Mouse (Mus musculus) MEL (cell line): ENCODE measurements around the gene Kdm4a. TPM values are rescaled to one million over a fixed set of nuclear protein-coding genes. Genes with fewer than 3 reads are reported as not detected.

Experiments
- DNase-seq: peaks from one replicate; pipeline ENCODE4 v3.0.0; 2011; ENCODE audit warnings: low read depth, low spot score
- H3K27ac ChIP-seq: 2 replicates; pipeline ENCODE4 v1.5.1; 2012; ENCODE audit warnings: low read depth, mild to moderate bottlenecking, control low read depth, low read length, moderate library complexity; ENCODE audit not compliant: control insufficient read depth
- H3K27me3 ChIP-seq, 2 experiments: fragments of 150-350 bp in 1 of 2; sonication (generic) in 1 of 2; 2 replicates each; pipeline ENCODE4 v1.6.1; 2012; ENCODE audit warnings: low read length in 2 of 2, mild to moderate bottlenecking in 2 of 2, improper control_type of control experiment in 1 of 2, moderate library complexity in 1 of 2; ENCODE audit not compliant: insufficient read depth in 2 of 2, control insufficient read depth in 1 of 2
- H3K36me3 ChIP-seq, 2 experiments: 2 replicates each; pipeline ENCODE4 v1.6.1; 2012 to 2014; ENCODE audit warnings: low read length in 2 of 2, improper control_type of control experiment in 1 of 2, inconsistent platforms in 1 of 2, mild to moderate bottlenecking in 1 of 2; ENCODE audit not compliant: insufficient read depth in 2 of 2, control insufficient read depth in 1 of 2
- H3K4me1 ChIP-seq, 2 experiments: fragments of 150-350 bp in 1 of 2; sonication (generic) in 1 of 2; 2 replicates each; pipeline ENCODE4 v1.6.1; 2012; ENCODE audit warnings: low read length in 2 of 2, improper control_type of control experiment in 1 of 2, mild to moderate bottlenecking in 1 of 2; ENCODE audit not compliant: insufficient read depth in 2 of 2, control insufficient read depth in 1 of 2
- H3K4me3 ChIP-seq, 2 experiments: fragments of 150-350 bp in 1 of 2; sonication (generic) in 1 of 2; 2 replicates each; pipeline ENCODE4 v1.5.1; 2012; ENCODE audit warnings: low read depth in 2 of 2, low read length in 2 of 2, mild to moderate bottlenecking in 2 of 2, moderate library complexity in 2 of 2, control low read depth in 1 of 2, improper control_type of control experiment in 1 of 2; ENCODE audit not compliant: control insufficient read depth in 1 of 2, insufficient read depth in 1 of 2
- H3K79me2 ChIP-seq: 2 replicates; pipeline ENCODE4 v1.6.1; 2012; ENCODE audit warnings: mild to moderate bottlenecking, low read length, moderate library complexity; ENCODE audit not compliant: control insufficient read depth, poor library complexity, insufficient read depth
- H3K9ac ChIP-seq: 2 replicates; pipeline ENCODE4 v1.6.1; 2012; ENCODE audit warnings: low read depth, mild to moderate bottlenecking, control low read depth, low read length, moderate library complexity; ENCODE audit not compliant: control insufficient read depth, poor library complexity, severe bottlenecking
- H3K9me3 ChIP-seq: fragments of 150-350 bp; sonication (generic); replicated peaks from 2 replicates; pipeline ENCODE4 v1.6.1; 2012; ENCODE audit warnings: mild to moderate bottlenecking, low read length, improper control_type of control experiment, moderate library complexity; ENCODE audit not compliant: insufficient read depth
- BHLHE40 ChIP-seq: IDR thresholded peaks from 2 replicates; pipeline ENCODE4 v1.6.1; 2012; ENCODE audit warnings: low read depth, mild to moderate bottlenecking, inconsistent platforms, low read length, improper control_type of control experiment, borderline replicate concordance
- CHD2 ChIP-seq: IDR thresholded peaks from 2 replicates; pipeline ENCODE4 v1.6.1; 2011; ENCODE audit warnings: low read length, improper control_type of control experiment
- CTCF ChIP-seq, 3 experiments: IDR thresholded peaks in 2 of 3; conservative IDR thresholded peaks in 1 of 3; 2 replicates each; pipeline ENCODE4 v1.5.1; 2011 to 2012; ENCODE audit warnings: low read length in 3 of 3, low read depth in 2 of 3, mild to moderate bottlenecking in 2 of 3, improper control_type of control experiment in 1 of 3, inconsistent platforms in 1 of 3, mixed read lengths in 1 of 3, moderate library complexity in 1 of 3; ENCODE audit not compliant: control insufficient read depth in 1 of 3, insufficient read depth in 1 of 3, poor library complexity in 1 of 3, severe bottlenecking in 1 of 3
- EP300 ChIP-seq, 2 experiments: IDR thresholded peaks; 2 replicates each; pipeline ENCODE4 v1.6.1; 2011; ENCODE audit warnings: improper control_type of control experiment in 2 of 2, low read length in 2 of 2, low read depth in 1 of 2, mild to moderate bottlenecking in 1 of 2
- GABPA ChIP-seq: IDR thresholded peaks from 2 replicates; pipeline ENCODE4 v1.6.1; 2012; ENCODE audit warnings: low read depth, mild to moderate bottlenecking, inconsistent platforms, low read length, improper control_type of control experiment, moderate library complexity
- GATA1 ChIP-seq: IDR thresholded peaks from 2 replicates; pipeline ENCODE4 v1.6.1; 2011; ENCODE audit warnings: low read depth, low read length, improper control_type of control experiment
- HCFC1 ChIP-seq: IDR thresholded peaks from 2 replicates; pipeline ENCODE4 v1.6.1; 2012; ENCODE audit warnings: low read depth, mild to moderate bottlenecking, inconsistent platforms, low read length, improper control_type of control experiment, moderate library complexity
- JUND ChIP-seq: IDR thresholded peaks from 2 replicates; pipeline ENCODE4 v1.6.1; 2011; ENCODE audit warnings: low read depth, mild to moderate bottlenecking, improper control_type of control experiment, low read length
- KAT2A ChIP-seq: conservative IDR thresholded peaks from 2 replicates; pipeline ENCODE4 v1.6.1; 2012; ENCODE audit warnings: low read depth, low read length, improper control_type of control experiment, inconsistent platforms
- MAFK ChIP-seq: IDR thresholded peaks from 2 replicates; pipeline ENCODE4 v1.6.1; 2011; ENCODE audit warnings: low read depth, mild to moderate bottlenecking, low read length, improper control_type of control experiment, borderline replicate concordance
- MAX ChIP-seq: IDR thresholded peaks from 2 replicates; pipeline ENCODE4 v1.6.1; 2011; ENCODE audit warnings: low read length, improper control_type of control experiment
- MAZ ChIP-seq: IDR thresholded peaks from 2 replicates; pipeline ENCODE4 v1.6.1; 2012; ENCODE audit warnings: low read depth, mild to moderate bottlenecking, inconsistent platforms, low read length, improper control_type of control experiment
- MEF2A ChIP-seq: IDR thresholded peaks from 2 replicates; pipeline ENCODE4 v1.6.1; 2014; ENCODE audit warnings: low read depth, mild to moderate bottlenecking, inconsistent platforms, low read length, improper control_type of control experiment; ENCODE audit not compliant: poor library complexity, insufficient replicate concordance, severe bottlenecking; ENCODE audit errors: extremely low read depth
- MXI1 ChIP-seq: IDR thresholded peaks from 2 replicates; pipeline ENCODE4 v1.6.1; 2011; ENCODE audit warnings: mild to moderate bottlenecking, low read depth, low read length, improper control_type of control experiment
- MYB ChIP-seq: IDR thresholded peaks from 2 replicates; pipeline ENCODE4 v1.6.1; 2011; ENCODE audit warnings: mild to moderate bottlenecking, low read depth, low read length, improper control_type of control experiment
- NELFE ChIP-seq: IDR thresholded peaks from 2 replicates; pipeline ENCODE4 v1.6.1; 2011; ENCODE audit warnings: low read depth, low read length, improper control_type of control experiment
- NRF1 ChIP-seq: IDR thresholded peaks from 2 replicates; pipeline ENCODE4 v1.6.1; 2014; ENCODE audit warnings: low read depth, mild to moderate bottlenecking, inconsistent platforms, low read length, improper control_type of control experiment, moderate library complexity; ENCODE audit not compliant: poor library complexity, insufficient read depth, severe bottlenecking
- POLR2AphosphoS2 ChIP-seq: IDR thresholded peaks from 2 replicates; pipeline ENCODE4 v1.6.1; 2011; ENCODE audit warnings: low read length, improper control_type of control experiment
- RAD21 ChIP-seq: IDR thresholded peaks from 2 replicates; pipeline ENCODE4 v1.6.1; 2011; ENCODE audit warnings: mild to moderate bottlenecking, low read depth, low read length, improper control_type of control experiment
- RCOR1 ChIP-seq: IDR thresholded peaks from 2 replicates; pipeline ENCODE4 v1.6.1; 2012; ENCODE audit warnings: low read depth, mild to moderate bottlenecking, inconsistent platforms, low read length, improper control_type of control experiment
- TAL1 ChIP-seq: IDR thresholded peaks from 2 replicates; pipeline ENCODE4 v1.6.1; 2012; ENCODE audit warnings: mild to moderate bottlenecking, inconsistent platforms, low read length, moderate library complexity, mixed read lengths
- TBP ChIP-seq: IDR thresholded peaks from 2 replicates; pipeline ENCODE4 v1.8.0; 2011; ENCODE audit warnings: low read depth, low read length, improper control_type of control experiment
- USF2 ChIP-seq, 2 experiments: IDR thresholded peaks; 2 replicates each; pipeline ENCODE4 v1.6.1; 2011 to 2012; ENCODE audit warnings: improper control_type of control experiment in 2 of 2, low read length in 2 of 2, borderline replicate concordance in 1 of 2, inconsistent platforms in 1 of 2, low read depth in 1 of 2, mild to moderate bottlenecking in 1 of 2; ENCODE audit not compliant: insufficient read depth in 1 of 2
- ZC3H11A ChIP-seq: IDR thresholded peaks from 2 replicates; pipeline ENCODE4 v1.6.1; 2012; ENCODE audit warnings: low read depth, mild to moderate bottlenecking, inconsistent platforms, low read length, improper control_type of control experiment
- ZKSCAN1 ChIP-seq: IDR thresholded peaks from 2 replicates; pipeline ENCODE4 v1.6.1; 2012; ENCODE audit warnings: low read depth, mild to moderate bottlenecking, inconsistent platforms, low read length, improper control_type of control experiment, moderate library complexity
- ZMIZ1 ChIP-seq: IDR thresholded peaks from 2 replicates; pipeline ENCODE4 v1.6.1; 2012; ENCODE audit warnings: low read depth, mild to moderate bottlenecking, inconsistent platforms, low read length, improper control_type of control experiment, moderate library complexity
- ZNF384 ChIP-seq: IDR thresholded peaks from 2 replicates; pipeline ENCODE4 v1.6.1; 2012; ENCODE audit warnings: low read depth, mild to moderate bottlenecking, inconsistent platforms, low read length, improper control_type of control experiment
- polyA plus RNA-seq, 2 experiments: library from polyadenylated mRNA; stranded (reverse) in 1 of 2; unstranded in 1 of 2; fragments of >175 nt in 1 of 2; fragments of >200 nt in 1 of 2; gene quantifications; 2 replicates each; pipeline versions ENCODE4 v1.2.1 to v1.2.4; 2012; ENCODE audit warnings: low replicate concordance in 2 of 2, low read depth in 1 of 2; ENCODE audit not compliant: insufficient read length in 2 of 2, insufficient read depth in 1 of 2, missing spikeins in 1 of 2
- total RNA-seq: library from RNA; depleted of rRNA; stranded (reverse); fragments of 300-350 nt; gene quantifications from 2 replicates; pipeline ENCODE4 v1.2.3, GENCODE M21; 2012

Gene Kdm4a
- total and polyA plus RNA-seq, 3 experiments = 31.4 to 49.6 TPM; not detected in 1

- TF ChIP-seq MAFK = no peak
- TF ChIP-seq MAZ = peak; percentile 87; the same call in 1 of the 2 replicates
- no peak for TF ChIP-seq EP300 (IDR thresholded peaks at IDR 0.05; ENCODE audit: low read depth in 1 of 2, low read length in 2 of 2)
- no peak for TF ChIP-seq RAD21
- no peak for TF ChIP-seq ZKSCAN1
- no peak for TF ChIP-seq USF2 (IDR thresholded peaks at IDR 0.05; ENCODE audit: borderline replicate concordance in 1 of 2, insufficient read depth in 1 of 2, low read depth in 1 of 2, low read length in 2 of 2)
- no peak for TF ChIP-seq CTCF (IDR thresholded peaks at IDR 0.05 in 2 of 3, conservative IDR thresholded peaks at IDR 0.05 in 1 of 3; ENCODE audit: control insufficient read depth in 1 of 3, insufficient read depth in 1 of 3, low read depth in 2 of 3, low read length in 3 of 3, poor library complexity in 1 of 3, severe bottlenecking in 1 of 3)
- TF ChIP-seq CHD2 = no peak; the same call in 1 of the 2 replicates
- no peak for TF ChIP-seq MEF2A
- no peak for TF ChIP-seq GABPA
- no peak for TF ChIP-seq GATA1
- peak; percentile 84 for TF ChIP-seq MAX
- no peak for TF ChIP-seq ZC3H11A
- TF ChIP-seq RCOR1 = no peak
- no peak for TF ChIP-seq MYB
- peak; percentile 67 for TF ChIP-seq HCFC1
- no peak; the same call in 1 of the 2 replicates for TF ChIP-seq KAT2A
- peak; percentile 82 for TF ChIP-seq NELFE
- no peak for TF ChIP-seq BHLHE40
- peak; percentile 82 for TF ChIP-seq ZMIZ1
- TF ChIP-seq TBP = peak; percentile 29; the same call in 1 of the 2 replicates
- TF ChIP-seq NRF1 = 0 out of 2 replicates have a peak, but pooled peaks have one; percentile 23
Measured at GRCm38 (mm10) chr4:118134485-118135365, 45.1 kb downstream of the Kdm4a start, which contains the start of gene St3gal3 (continued).

DNA sequence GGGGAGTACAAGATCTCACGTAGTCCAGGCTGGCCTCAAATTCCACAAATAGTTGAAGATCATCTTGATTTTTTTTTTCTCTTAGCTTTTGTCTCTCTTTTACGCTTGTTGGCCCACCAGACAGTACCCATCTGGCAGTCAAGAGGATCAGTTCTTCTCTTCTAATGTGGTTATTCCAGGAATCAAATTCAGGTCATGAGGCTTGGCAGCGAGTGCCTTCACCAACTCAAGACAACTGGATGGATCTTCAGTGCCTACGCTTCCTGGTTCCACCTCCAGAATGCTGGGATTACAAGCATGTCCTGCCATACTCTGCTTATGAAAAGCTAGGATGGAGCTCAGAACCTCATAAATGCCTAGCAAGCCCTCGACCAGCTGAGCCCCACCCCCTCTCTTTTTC is 48.5 kb downstream of the Kdm4a start:
- peaks cover 0 to 34% of the 10 kb centered on the region in 2 experiments; a peak in 2 of 4 replicates for H3K36me3 ChIP-seq
- no peak for DNase-seq
- TF ChIP-seq MEF2A = no peak
- no peak for TF ChIP-seq MAZ
- no peak for TF ChIP-seq ZNF384
- TF ChIP-seq JUND = no peak
- TF ChIP-seq MAX = no peak
- no peak for TF ChIP-seq RCOR1
- no peak for TF ChIP-seq CHD2
- TF ChIP-seq RAD21 = no peak
- no peak for TF ChIP-seq MXI1
- TF ChIP-seq POLR2AphosphoS2 = no peak
- TF ChIP-seq TAL1 = no peak
- TF ChIP-seq, all 39 proteins: peak for 0
- H3K27me3 ChIP-seq = no peaks in the 10 kb centered on the region
- H3K9me3 ChIP-seq = no peaks in the 10 kb centered on the region
- H3K79me2 ChIP-seq = peaks cover 35% of the 10 kb centered on the region
- H3K27ac ChIP-seq = no peak overlapping the region
- no peak overlapping the region for H3K4me3 ChIP-seq
- no peak overlapping the region for H3K9ac ChIP-seq
- H3K4me1 ChIP-seq = peaks cover 11 to 30% of the 10 kb centered on the region in 2 experiments
